Mouse (Mus musculus): ENCODE measurements around the gene 1110017D15Rik.

1110017D15Rik gene

DNA sequence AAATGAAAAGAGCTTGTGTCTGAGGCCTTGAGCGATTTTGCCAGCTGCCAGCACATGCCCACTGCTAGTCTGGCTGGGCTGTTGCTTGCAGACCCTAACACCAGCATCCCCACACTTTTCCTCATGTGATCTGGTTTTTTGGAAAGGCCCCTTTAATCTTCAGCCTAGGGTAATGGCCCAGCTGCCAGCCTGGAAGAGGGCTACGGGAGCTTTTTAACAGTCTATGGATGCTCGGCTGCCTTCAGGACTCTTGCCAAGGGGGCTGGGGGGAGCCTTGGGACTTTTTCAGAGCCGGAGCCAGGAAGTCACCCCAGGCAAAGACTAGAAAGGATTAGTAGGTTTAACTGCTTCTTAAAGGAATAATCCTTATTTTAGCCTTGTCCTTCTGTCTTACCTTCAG, 3.8 kb downstream of the 1110017D15Rik start:
- no peak for DNase-seq

GRCm38 (mm10) chr4:41507998-41508397, 9.1 kb downstream of the 1110017D15Rik start:
- no peak for DNase-seq

DNA sequence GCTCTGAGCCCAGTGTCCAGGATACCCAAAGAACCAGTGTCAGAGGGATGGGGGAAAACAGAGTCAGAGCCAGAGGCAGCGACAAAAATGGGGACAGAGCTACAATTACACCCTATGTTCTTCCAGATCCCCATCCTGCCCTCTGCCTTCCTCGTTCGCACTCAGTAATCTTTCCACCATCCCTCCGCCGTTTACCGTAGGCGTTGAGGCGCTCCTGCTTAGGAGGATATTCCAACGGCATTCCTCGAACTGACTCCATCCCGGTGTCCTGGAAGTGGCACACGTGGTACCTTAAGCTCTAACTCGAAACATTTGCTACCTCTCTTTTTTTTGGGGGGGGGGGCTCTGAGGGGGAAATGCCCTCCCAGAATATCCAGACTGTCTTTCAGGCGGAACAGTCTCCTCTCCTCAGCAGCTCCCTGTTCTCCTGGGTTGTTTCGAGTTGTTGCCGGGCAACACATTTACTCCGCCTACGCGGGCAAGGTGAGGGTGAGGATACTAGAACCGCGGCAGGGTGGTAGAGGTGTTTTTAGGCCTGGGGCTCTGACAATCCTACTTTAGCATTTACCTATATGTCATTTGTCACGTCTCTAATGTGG, 9.7 kb downstream of the 1110017D15Rik start:
- no peak for DNase-seq

DNA sequence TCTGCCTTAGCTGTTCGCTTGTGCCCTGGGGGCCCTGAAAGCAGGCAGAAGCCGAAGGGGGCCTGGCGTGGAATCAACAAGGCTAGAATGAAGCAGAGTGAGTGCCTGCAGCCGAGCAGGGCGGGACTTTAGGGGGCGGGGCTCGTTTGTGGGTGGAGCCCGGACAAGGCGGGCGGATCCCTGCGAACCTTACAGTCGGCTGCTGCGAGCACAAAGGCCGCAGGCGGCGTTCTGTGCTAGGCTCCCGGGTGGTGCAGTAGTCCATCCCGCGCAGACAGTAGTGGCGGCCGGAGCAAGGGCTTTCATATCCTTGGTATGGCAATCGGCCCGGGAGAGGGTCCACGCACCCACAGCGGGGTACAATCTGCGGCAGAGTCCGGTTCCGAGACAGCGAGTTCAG, 10.2 kb downstream of the 1110017D15Rik start:
- DNase-seq = peak; percentile 36 to 71

GRCm38 (mm10) chr4:41506156-41506555, 11.0 kb downstream of the 1110017D15Rik start:
- peak in 1 of 2 experiments; percentile 37 for DNase-seq

DNA sequence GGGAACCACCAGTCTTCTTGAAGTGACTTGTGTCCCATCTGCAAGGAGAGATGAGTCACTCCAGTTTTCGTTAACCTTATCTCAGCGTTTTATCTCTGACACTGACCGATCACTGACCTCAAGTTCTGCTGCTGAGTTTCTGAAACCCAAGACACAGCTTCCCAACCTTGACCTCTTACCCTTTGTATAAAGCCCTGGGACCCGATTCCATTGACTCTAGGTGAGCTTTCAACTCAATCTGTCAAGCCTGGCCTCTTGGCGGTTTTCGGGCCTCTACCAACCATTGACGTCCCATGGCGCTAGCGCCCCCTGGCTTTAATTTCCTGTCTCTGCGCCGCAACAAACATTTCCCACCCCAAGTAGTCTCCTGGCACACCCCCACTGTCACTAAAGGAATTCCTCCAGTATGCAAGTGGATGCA, 12.0 kb downstream of the 1110017D15Rik start:
- no peak for DNase-seq

- no peak for DNase-seq
Measured at GRCm38 (mm10) chr4:41504325-41504724, 12.8 kb downstream of the 1110017D15Rik start.

GRCm38 (mm10) chr4:41502986-41503412, 14.1 kb downstream of the 1110017D15Rik start, which contains the start of gene AI464131:
Gene AI464131 (minus strand): TSS chr4:41503076.
- DNase-seq = peak; percentile 71

DNA sequence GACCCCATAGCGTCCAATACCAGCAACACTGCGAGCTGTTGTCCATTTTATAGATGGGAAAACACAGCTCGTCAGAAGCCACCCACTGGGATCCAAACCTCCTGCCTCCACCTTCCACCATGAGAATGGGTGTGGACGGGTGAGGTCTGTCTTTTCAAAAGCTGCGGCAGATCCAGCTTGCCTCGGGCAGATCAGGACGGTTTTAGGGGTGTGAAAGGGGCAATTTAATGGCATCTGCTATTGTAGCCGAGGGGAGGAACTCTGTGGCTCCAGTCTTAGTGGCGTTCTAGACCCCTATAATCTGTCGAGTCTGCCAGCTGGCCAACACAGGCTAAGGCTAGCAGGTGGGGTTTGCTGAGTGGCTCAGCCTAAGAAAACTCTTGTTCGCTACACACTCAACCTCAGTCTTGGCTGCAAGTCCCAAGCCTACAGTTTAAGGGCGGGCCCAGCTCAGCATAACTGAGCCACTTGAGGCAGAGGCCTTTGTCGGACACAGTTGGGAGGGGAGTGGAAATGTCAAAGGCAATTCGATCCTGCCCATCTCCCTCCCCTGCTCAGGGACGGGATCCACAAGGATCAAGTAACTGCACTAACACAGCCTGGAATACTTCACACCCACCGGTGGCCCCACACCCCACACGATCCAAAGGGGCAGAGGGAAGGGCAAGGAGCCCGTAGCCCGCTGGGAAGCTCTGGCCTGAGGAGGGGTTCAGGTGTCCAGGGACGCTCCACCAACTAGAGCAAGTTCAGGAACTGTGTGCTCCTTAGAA, 14.8 kb downstream of the 1110017D15Rik start:
- no peak for DNase-seq

DNA sequence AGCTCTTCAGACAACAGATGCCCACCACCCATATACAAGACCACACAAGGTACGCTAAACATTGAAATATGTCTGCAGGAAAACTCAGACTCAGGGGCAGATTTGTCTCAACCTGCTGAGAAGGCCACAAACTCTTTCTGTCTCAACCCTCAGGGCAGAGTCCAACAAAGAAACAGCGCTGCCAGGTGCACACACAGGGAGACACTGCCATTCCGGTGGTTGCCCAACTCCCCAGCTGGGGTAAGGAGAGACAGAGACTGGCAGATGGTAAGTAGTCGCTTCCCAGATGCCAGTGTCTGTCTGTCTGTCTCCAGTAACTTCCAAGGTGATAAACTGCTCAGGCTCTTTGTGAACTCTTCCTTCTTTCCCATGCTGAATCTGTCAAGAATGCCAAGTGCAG, 16.3 kb downstream of the 1110017D15Rik start:
- no peak for DNase-seq

DNA sequence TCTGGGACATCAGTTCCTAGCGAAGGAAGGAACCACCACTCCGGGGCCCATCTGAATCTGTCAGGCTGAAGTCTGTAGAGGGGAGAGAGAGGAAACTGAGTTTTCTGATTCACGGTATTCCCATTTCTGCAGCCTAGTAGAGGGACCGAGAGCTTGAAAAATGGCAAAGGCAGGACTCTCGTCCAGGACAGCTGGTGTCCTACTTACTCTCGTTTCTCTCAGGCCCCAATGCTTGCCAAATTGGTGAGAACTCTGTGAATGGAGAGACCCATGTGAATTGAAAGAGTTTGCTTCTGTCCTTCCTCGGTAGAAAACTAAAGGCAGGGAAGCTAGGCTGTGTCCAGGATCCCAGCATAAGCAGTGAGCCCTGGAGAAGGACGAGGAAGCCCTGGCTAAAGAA, 17.5 kb downstream of the 1110017D15Rik start:
- no peak for DNase-seq

DNA sequence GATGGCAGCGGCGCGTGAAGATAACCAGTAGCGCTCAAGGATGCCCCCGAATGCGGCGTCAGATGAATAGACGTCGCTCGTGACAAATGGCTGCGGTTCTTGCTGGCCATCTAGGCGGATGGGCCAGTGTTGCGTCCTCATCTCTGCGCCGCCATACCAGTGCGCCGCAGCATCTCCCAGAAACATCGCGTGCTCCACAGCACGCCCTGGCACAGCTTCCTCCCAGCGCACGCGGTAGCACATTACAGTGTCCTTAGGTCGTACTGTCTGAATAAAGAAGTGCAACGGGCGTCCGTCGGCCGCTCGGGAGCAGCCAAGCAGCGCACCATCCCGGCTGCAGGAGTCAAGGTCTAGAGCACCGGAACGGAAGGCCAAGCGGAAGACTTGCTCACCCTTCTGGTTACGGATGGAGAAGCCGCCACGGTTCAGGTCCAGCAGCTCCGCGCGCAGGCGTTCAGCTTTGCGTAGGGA, 18.2 kb downstream of the 1110017D15Rik start:
- no peak for DNase-seq

GRCm38 (mm10) chr4:41497995-41498845, 18.9 kb downstream of the 1110017D15Rik start:
- no peak for DNase-seq

DNA sequence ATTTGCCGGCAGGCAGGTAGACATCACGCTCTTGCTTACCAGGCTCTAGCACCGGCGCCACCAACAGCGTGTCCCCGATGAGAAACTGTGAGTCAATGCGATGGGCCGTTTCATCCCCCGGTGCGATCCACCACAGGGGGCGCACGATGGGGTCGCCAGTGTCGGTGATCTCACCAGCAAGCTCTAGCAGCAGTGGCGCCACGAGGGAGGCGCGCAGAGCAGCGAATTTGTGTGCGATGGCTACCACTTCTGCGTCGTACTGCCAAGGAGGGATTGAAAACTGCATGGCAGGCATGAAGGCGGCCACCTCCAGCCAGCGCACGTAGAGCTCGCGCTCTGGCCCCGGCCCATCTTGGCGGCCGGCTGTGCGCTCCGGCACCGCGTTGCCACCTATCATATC, 19.6 kb downstream of the 1110017D15Rik start:
- DNase-seq = peak in 1 of 2 experiments; percentile 20

- DNase-seq = no peak
Measured at GRCm38 (mm10) chr4:41497046-41497445, 20.1 kb downstream of the 1110017D15Rik start.

- DNase-seq = no peak
Measured at GRCm38 (mm10) chr4:41495850-41496249, 21.3 kb downstream of the 1110017D15Rik start.

GRCm38 (mm10) chr4:41495076-41495475, 22.1 kb downstream of the 1110017D15Rik start:
- no peak for DNase-seq

GRCm38 (mm10) chr4:41494378-41494777, 22.8 kb downstream of the 1110017D15Rik start:
- DNase-seq = no peak

GRCm38 (mm10) chr4:41493464-41494116, 23.5 kb downstream of the 1110017D15Rik start:
- no peak for DNase-seq

- DNase-seq = no peak
Measured at GRCm38 (mm10) chr4:41492951-41493350, 24.2 kb downstream of the 1110017D15Rik start.

GRCm38 (mm10) chr4:41481601-41482017, 35.5 kb downstream of the 1110017D15Rik start:
- DNase-seq = no peak

DNA sequence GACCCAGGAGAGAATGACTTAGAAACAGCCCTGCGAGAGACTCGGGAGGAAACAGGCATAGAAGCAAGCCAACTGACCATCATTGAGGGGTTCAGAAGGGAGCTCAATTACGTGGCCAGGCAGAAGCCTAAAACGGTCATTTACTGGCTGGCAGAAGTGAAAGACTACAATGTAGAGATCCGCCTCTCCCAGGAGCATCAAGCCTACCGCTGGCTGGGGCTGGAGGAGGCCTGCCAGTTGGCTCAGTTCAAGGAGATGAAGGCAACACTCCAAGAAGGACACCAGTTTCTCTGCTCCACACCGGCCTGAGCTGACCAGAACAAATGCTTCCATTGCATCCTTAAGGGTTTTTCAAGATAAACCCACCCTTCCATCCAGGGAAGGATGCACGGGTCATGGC, 36.9 kb downstream of the 1110017D15Rik start:
- DNase-seq = no peak

GRCm38 (mm10) chr4:41479456-41479804, 37.7 kb downstream of the 1110017D15Rik start:
- no peak for DNase-seq
